Mouse (Mus musculus) testis, adult 2 months (tissue): Measurements from ENCODE around the gene Tmem63c. TPM values are rescaled to one million over a fixed set of nuclear protein-coding genes. Genes with fewer than 3 reads are reported as not detected.

ENCODE experiments used
- H3K27ac ChIP-seq: fragments of 200-500 bp; 2 replicates; pipeline ENCODE4 v1.5.1; 2012; ENCODE audit warnings: low read depth, low read length; ENCODE audit not compliant: control insufficient read depth, insufficient read depth
- H3K27me3 ChIP-seq: fragments of 200-500 bp; 2 replicates; pipeline ENCODE4 v1.6.1; 2012; ENCODE audit warnings: mild to moderate bottlenecking, low read length, moderate library complexity; ENCODE audit not compliant: control insufficient read depth, insufficient read depth
- H3K36me3 ChIP-seq: fragments of 200-500 bp; 2 replicates; pipeline ENCODE4 v1.6.1; 2012; ENCODE audit warnings: mild to moderate bottlenecking, low read length; ENCODE audit not compliant: control insufficient read depth, insufficient read depth
- H3K4me1 ChIP-seq: fragments of 200-500 bp; 2 replicates; pipeline ENCODE4 v1.6.1; 2012; ENCODE audit warnings: low read length; ENCODE audit not compliant: control insufficient read depth, insufficient read depth
- H3K4me3 ChIP-seq: fragments of 200-500 bp; 2 replicates; pipeline ENCODE4 v1.5.1; 2012; ENCODE audit warnings: low read depth, mild to moderate bottlenecking, low read length, moderate library complexity, mixed read lengths; ENCODE audit not compliant: control insufficient read depth
- CTCF ChIP-seq: fragments of 200-500 bp; IDR thresholded peaks from 2 replicates; pipeline ENCODE4 v1.5.1; 2012; ENCODE audit warnings: low read depth, mild to moderate bottlenecking, inconsistent platforms, low read length, moderate library complexity; ENCODE audit not compliant: control insufficient read depth, insufficient read depth, insufficient replicate concordance
- POLR2A ChIP-seq: fragments of 200-500 bp; IDR thresholded peaks from 2 replicates; pipeline ENCODE4 v1.6.1; 2012; ENCODE audit warnings: low read depth, mild to moderate bottlenecking, inconsistent platforms, low read length, moderate library complexity; ENCODE audit not compliant: control insufficient read depth
- polyA plus RNA-seq: library from polyadenylated mRNA; depleted of rRNA; stranded (reverse); fragments of >200 nt; gene quantifications from 2 replicates; pipeline ENCODE4 v1.2.3, GENCODE M21; 2012

Tmem63c gene
- polyA plus RNA-seq, 1 experiment, result 32.3 TPM

- peaks cover 13% of the 10 kb centered on the region for H3K4me1 ChIP-seq
- TF ChIP-seq POLR2A, result no peak
- TF ChIP-seq CTCF, result no peak
Measured at GRCm38 (mm10) chr12:87089255-87089654, 68.1 kb downstream of the Tmem63c start.

DNA sequence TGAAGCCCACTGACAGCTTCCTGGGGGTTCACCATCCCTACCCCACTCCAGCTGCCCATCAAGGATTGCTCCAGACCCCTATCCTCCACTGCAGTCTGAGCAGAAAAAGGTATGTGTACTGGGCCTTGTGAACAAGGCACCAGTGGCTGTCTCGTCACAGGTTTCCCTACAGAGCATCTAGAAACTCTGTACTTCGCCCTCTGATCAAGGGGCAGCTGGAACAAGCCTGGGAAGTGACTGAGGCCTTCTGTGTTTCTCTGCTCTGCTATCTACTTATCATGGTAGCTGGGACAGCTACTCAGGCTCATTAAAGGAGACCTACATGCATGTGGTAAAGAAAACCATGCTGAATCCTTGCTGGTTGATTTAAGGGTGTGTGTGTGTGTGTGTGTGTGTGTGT lies 68.6 kb downstream of the Tmem63c start:
- H3K27me3 ChIP-seq, result no peaks in the 10 kb centered on the region
- no peak for TF ChIP-seq POLR2A
- no peak for TF ChIP-seq CTCF
- H3K27ac ChIP-seq, result no peak overlapping the region
- peaks cover 11% of the 10 kb centered on the region for H3K4me1 ChIP-seq
- no peak overlapping the region for H3K4me3 ChIP-seq
- H3K36me3 ChIP-seq, result no peaks in the 10 kb centered on the region

More at GRCm38 (mm10) chr12:87089255-87089654, 68.1 kb downstream of the Tmem63c start:
- Histone ChIP-seq H3K36me3 (no peaks in the 10 kb centered on the region), H3K27ac (no peak overlapping the region), H3K27me3 (no peaks in the 10 kb centered on the region), H3K4me3 (no peak overlapping the region)

DNA sequence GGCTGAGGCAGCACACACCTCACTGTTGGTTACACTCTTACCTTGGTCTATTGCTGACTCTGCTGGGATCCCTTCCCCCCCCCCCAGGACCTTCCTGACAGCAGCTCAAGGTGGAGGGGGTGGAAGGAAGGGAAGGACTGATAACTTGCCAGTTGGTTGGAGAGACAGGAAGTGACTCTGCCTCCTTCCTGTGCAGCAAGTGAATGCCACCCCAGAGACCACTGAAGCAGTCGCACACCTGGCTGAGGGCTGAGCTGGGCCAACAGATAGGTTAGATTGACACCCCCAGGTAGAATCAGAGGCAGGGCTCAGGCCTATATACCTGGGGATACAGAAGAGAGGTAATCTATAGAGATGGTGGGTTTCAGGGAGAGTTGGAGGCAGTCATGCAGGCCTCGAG lies 70.8 kb downstream of the Tmem63c start:
- Histone ChIP-seq H3K4me3 (no peak overlapping the region), H3K27ac (no peak overlapping the region), H3K27me3 (no peaks in the 10 kb centered on the region), H3K4me1 (peaks cover 3% of the 10 kb centered on the region), H3K36me3 (no peaks in the 10 kb centered on the region)
- TF ChIP-seq POLR2A, result no peak

DNA sequence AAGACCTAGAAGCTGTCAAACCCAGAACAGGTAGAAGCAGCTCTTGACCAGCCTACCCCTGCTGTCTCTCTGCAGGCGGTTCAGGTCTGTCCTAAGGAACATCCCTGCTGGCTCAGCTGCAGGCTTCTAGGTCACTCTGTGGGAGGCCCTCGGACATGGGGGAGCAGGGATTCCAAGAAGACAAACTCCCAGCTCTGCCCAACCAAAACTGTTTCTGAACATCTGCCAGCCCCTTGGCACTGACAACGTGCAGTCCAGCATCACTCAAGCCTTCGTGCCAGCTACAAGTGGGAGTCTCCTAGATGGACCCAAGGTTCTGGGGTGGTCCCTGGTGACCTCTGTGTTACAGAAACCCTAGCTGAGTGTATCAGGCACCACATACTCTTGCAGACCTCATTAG lies 72.1 kb downstream of the Tmem63c start:
- Histone ChIP-seq H3K36me3 (no peaks in the 10 kb centered on the region), H3K4me3 (no peak overlapping the region), H3K4me1 (no peaks in the 10 kb centered on the region), H3K27me3 (no peaks in the 10 kb centered on the region), H3K27ac (no peak overlapping the region)
- TF ChIP-seq CTCF (no peak), POLR2A (no peak)

- Histone ChIP-seq H3K27ac (no peak overlapping the region), H3K4me1 (no peaks in the 10 kb centered on the region), H3K27me3 (no peaks in the 10 kb centered on the region), H3K36me3 (no peaks in the 10 kb centered on the region), H3K4me3 (no peak overlapping the region)
- TF ChIP-seq POLR2A (no peak), CTCF (no peak)
Measured at GRCm38 (mm10) chr12:87093671-87094070, 72.5 kb downstream of the Tmem63c start.

- H3K36me3 ChIP-seq, result no peaks in the 10 kb centered on the region
- no peak overlapping the region for H3K27ac ChIP-seq
- no peak overlapping the region for H3K4me3 ChIP-seq
- H3K27me3 ChIP-seq, result no peaks in the 10 kb centered on the region
- peaks cover 9% of the 10 kb centered on the region for H3K4me1 ChIP-seq
- TF ChIP-seq CTCF (no peak), POLR2A (no peak)
Measured at GRCm38 (mm10) chr12:87100331-87100730, 79.2 kb downstream of the Tmem63c start.

- Histone ChIP-seq H3K36me3 (no peaks in the 10 kb centered on the region), H3K4me1 (peaks cover 9% of the 10 kb centered on the region), H3K27me3 (no peaks in the 10 kb centered on the region), H3K4me3 (peak within 1 kb of the TSS; percentile 83), H3K27ac (no peak within 1 kb of the TSS)
- no peak for TF ChIP-seq POLR2A
- TF ChIP-seq CTCF, result no peak
Measured at GRCm38 (mm10) chr12:87102165-87102631, 81.1 kb downstream of the Tmem63c start, which contains the start of gene Ngb. Gene Ngb, minus strand, starts transcription at chr12:87102539.

DNA sequence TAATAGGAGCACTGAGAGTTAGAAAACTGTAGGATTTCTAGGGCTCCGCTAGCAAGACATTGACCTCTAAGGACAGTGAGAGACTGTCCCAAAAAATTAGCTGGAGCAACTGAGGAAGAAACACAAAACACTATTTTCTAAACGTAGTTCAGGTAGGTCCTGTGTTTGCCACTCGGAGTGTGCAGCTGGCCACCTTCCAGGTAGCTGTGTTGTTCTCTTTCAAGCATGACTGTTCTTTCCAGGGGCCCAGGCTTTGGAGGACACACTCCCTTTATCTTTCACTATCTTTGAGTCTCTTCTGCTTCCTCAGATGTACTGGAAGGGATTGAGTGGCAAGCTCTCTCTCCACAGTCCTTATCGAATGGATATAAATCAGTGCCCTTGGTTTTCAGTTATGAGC lies 82.3 kb downstream of the Tmem63c start:
- Histone ChIP-seq H3K27ac (no peak overlapping the region), H3K27me3 (no peaks in the 10 kb centered on the region), H3K36me3 (no peaks in the 10 kb centered on the region), H3K4me1 (peaks cover 9% of the 10 kb centered on the region), H3K4me3 (no peak overlapping the region)
- TF ChIP-seq POLR2A, result no peak
- TF ChIP-seq CTCF, result no peak
